Mouse (Mus musculus) hindbrain, embryonic 15.5 days (tissue): ENCODE measurements at regions not wholly inside any gene's neighbourhood (a gene's known extent, or its start where the extent isn't known, plus 50 kb on each side); places are given as distances from the start of the nearest gene placed in this dataset.

Source experiments
- ATAC-seq: fragments of 200-750 bp; cut with Nextera tagmentation; 2 replicates; pipeline ENCODE4 v1.8.0; 2017; ENCODE audit warnings: low read depth, moderate number of reproducible peaks, moderate TSS enrichment; ENCODE audit not compliant: low FRiP score
- H3K27ac ChIP-seq: fragments of 300-500 bp; sonication (generic); replicated peaks from 2 replicates; pipeline ENCODE4 v1.5.1; 2015; ENCODE audit warnings: mild to moderate bottlenecking, inconsistent platforms
- H3K27me3 ChIP-seq: fragments of 300-500 bp; sonication (generic); 2 replicates; pipeline ENCODE4 v1.6.1; 2015; ENCODE audit warnings: control low read depth, inconsistent platforms
- H3K36me3 ChIP-seq: fragments of 300-500 bp; sonication (generic); 2 replicates; pipeline ENCODE4 v1.6.1; 2015; ENCODE audit warnings: control low read depth, inconsistent platforms
- H3K4me1 ChIP-seq: fragments of 300-500 bp; sonication (generic); replicated peaks from 2 replicates; pipeline ENCODE4 v1.6.1; 2015; ENCODE audit warnings: control low read depth, inconsistent platforms
- H3K4me2 ChIP-seq: fragments of 300-500 bp; sonication (generic); 2 replicates; pipeline ENCODE4 v1.6.1; 2015; ENCODE audit warnings: moderate library complexity, mild to moderate bottlenecking, inconsistent platforms
- H3K4me3 ChIP-seq: fragments of 300-500 bp; sonication (generic); 2 replicates; pipeline ENCODE4 v1.5.1; 2015; ENCODE audit warnings: mild to moderate bottlenecking, inconsistent platforms
- H3K9ac ChIP-seq: fragments of 300-500 bp; sonication (generic); 2 replicates; pipeline ENCODE4 v1.6.1; 2015; ENCODE audit warnings: inconsistent platforms
- H3K9me3 ChIP-seq: fragments of 300-500 bp; sonication (generic); 2 replicates; pipeline ENCODE4 v1.6.1; 2016; ENCODE audit warnings: control low read depth, inconsistent platforms
- WGBS: fragments of 180-500 bp; shearing (Covaris S2); methylation state at CpG from one replicate; pipeline ENCODE4 v1.1.7; 2015; 5-methylcytosine and 5-hydroxymethylcytosine counted together

GRCm38 (mm10) chr9:41481611-41482266, 320.2 kb upstream of the Ubash3b start:
- Histone ChIP-seq H3K9me3 (no peaks in the 10 kb centered on the region), H3K9ac (no peak overlapping the region), H3K27ac (no peak overlapping the region), H3K27me3 (no peaks in the 10 kb centered on the region), H3K4me1 (peaks cover 5% of the 10 kb centered on the region; the same call in 1 of the 2 replicates), H3K36me3 (no peaks in the 10 kb centered on the region), H3K4me2 (no peak overlapping the region), H3K4me3 (no peak overlapping the region)
- WGBS = 89% methylated on average over 6 of the region's 6 CpGs
- no peak for ATAC-seq

- Histone ChIP-seq H3K27me3 (no peaks in the 10 kb centered on the region), H3K9me3 (no peaks in the 10 kb centered on the region), H3K4me1 (peaks cover 16% of the 10 kb centered on the region), H3K4me3 (no peak overlapping the region), H3K27ac (no peak overlapping the region), H3K36me3 (no peaks in the 10 kb centered on the region), H3K4me2 (no peak overlapping the region), H3K9ac (no peak overlapping the region)
- WGBS = 90% methylated on average over 13 of the region's 13 CpGs
- ATAC-seq = no peak
These were observed 318.6 kb upstream of the Ubash3b start for GRCm38 (mm10) chr9:41479854-41480749.

- H3K9ac ChIP-seq = no peak overlapping the region
- H3K4me2 ChIP-seq = no peak overlapping the region
- no peak overlapping the region for H3K4me3 ChIP-seq
- no peak for ATAC-seq
- H3K9me3 ChIP-seq = no peaks in the 10 kb centered on the region
- no peaks in the 10 kb centered on the region for H3K36me3 ChIP-seq
- H3K4me1 ChIP-seq = peaks cover 26% of the 10 kb centered on the region
- H3K27me3 ChIP-seq = no peaks in the 10 kb centered on the region
- no peak overlapping the region for H3K27ac ChIP-seq
- 95% methylated on average over 5 of the region's 5 CpGs for WGBS
These were observed 317.6 kb upstream of the Ubash3b start for GRCm38 (mm10) chr9:41479085-41479484.

- Histone ChIP-seq H3K4me3 (no peak overlapping the region), H3K36me3 (no peaks in the 10 kb centered on the region), H3K27me3 (no peaks in the 10 kb centered on the region), H3K4me2 (no peak overlapping the region), H3K9ac (no peak overlapping the region), H3K4me1 (peaks cover 34% of the 10 kb centered on the region), H3K9me3 (no peaks in the 10 kb centered on the region), H3K27ac (no peak overlapping the region; the same call in 1 of the 2 replicates)
- WGBS = 79% methylated on average over 7 of the region's 7 CpGs
- ATAC-seq = no peak
These were observed 316.8 kb upstream of the Ubash3b start for GRCm38 (mm10) chr9:41478106-41478848.

- H3K9ac ChIP-seq = peak overlapping the region; percentile 21; the same call in 1 of the 2 replicates
- peak overlapping the region; percentile 39 for H3K4me2 ChIP-seq
- no peaks in the 10 kb centered on the region for H3K27me3 ChIP-seq
- peaks cover 41% of the 10 kb centered on the region for H3K4me1 ChIP-seq
- peak overlapping the region; percentile 71 for H3K27ac ChIP-seq
- H3K36me3 ChIP-seq = no peaks in the 10 kb centered on the region
- peak overlapping the region; percentile 8; the same call in 1 of the 2 replicates for H3K4me3 ChIP-seq
- no peak for ATAC-seq
- WGBS = 72% methylated on average over 8 of the region's 8 CpGs
- no peaks in the 10 kb centered on the region for H3K9me3 ChIP-seq
These were observed 313.8 kb upstream of the Ubash3b start for GRCm38 (mm10) chr9:41475326-41475725.

GRCm38 (mm10) chr9:41474945-41475297, 313.4 kb upstream of the Ubash3b start:
- ATAC-seq = peak; percentile 20; the same call in 1 of the 2 replicates
- Histone ChIP-seq H3K4me3 (peak overlapping the region; percentile 8; the same call in 1 of the 2 replicates), H3K4me2 (peak overlapping the region; percentile 39), H3K4me1 (peaks cover 45% of the 10 kb centered on the region), H3K27me3 (no peaks in the 10 kb centered on the region), H3K9ac (peak overlapping the region; percentile 21; the same call in 1 of the 2 replicates), H3K27ac (peak overlapping the region; percentile 71), H3K9me3 (no peaks in the 10 kb centered on the region), H3K36me3 (no peaks in the 10 kb centered on the region)
- 59% methylated on average over 6 of the region's 6 CpGs for WGBS

- H3K4me1 ChIP-seq = peaks cover 49% of the 10 kb centered on the region
- no peaks in the 10 kb centered on the region for H3K36me3 ChIP-seq
- H3K4me2 ChIP-seq = peak overlapping the region; percentile 39
- H3K27ac ChIP-seq = peak overlapping the region; percentile 71
- no peak overlapping the region for H3K9ac ChIP-seq
- WGBS = 25% methylated on average over 11 of the region's 11 CpGs
- H3K4me3 ChIP-seq = peak overlapping the region; percentile 8; the same call in 1 of the 2 replicates
- no peaks in the 10 kb centered on the region for H3K27me3 ChIP-seq
- H3K9me3 ChIP-seq = no peaks in the 10 kb centered on the region
- peak; percentile 90 for ATAC-seq
These were observed 312.9 kb upstream of the Ubash3b start for GRCm38 (mm10) chr9:41474244-41474944.

- Histone ChIP-seq H3K36me3 (no peaks in the 10 kb centered on the region), H3K4me1 (peaks cover 49% of the 10 kb centered on the region), H3K9me3 (no peaks in the 10 kb centered on the region), H3K27ac (peak overlapping the region; percentile 71), H3K9ac (no peak overlapping the region), H3K4me3 (no peak overlapping the region), H3K4me2 (no peak overlapping the region), H3K27me3 (no peaks in the 10 kb centered on the region)
- WGBS = 83% methylated on average over 5 of the region's 5 CpGs
- ATAC-seq = no peak
These were observed 312.0 kb upstream of the Ubash3b start for GRCm38 (mm10) chr9:41473506-41473905.

- H3K4me3 ChIP-seq = no peak overlapping the region
- WGBS = 88% methylated on average over 3 of the region's 3 CpGs
These were observed 309.8 kb upstream of the Ubash3b start for GRCm38 (mm10) chr9:41471345-41471744.

GRCm38 (mm10) chr9:41470010-41470409, 308.5 kb upstream of the Ubash3b start:
- H3K4me2 ChIP-seq = no peak overlapping the region
- no peaks in the 10 kb centered on the region for H3K27me3 ChIP-seq
- ATAC-seq = no peak
- H3K36me3 ChIP-seq = no peaks in the 10 kb centered on the region
- H3K4me1 ChIP-seq = peaks cover 32% of the 10 kb centered on the region
- 43% methylated on average over 6 of the region's 6 CpGs for WGBS
- H3K9me3 ChIP-seq = no peaks in the 10 kb centered on the region
- H3K4me3 ChIP-seq = no peak overlapping the region
- H3K9ac ChIP-seq = no peak overlapping the region
- peak overlapping the region; percentile 66 for H3K27ac ChIP-seq

More at GRCm38 (mm10) chr9:41471345-41471744, 309.8 kb upstream of the Ubash3b start:
- ATAC-seq = no peak
- H3K9ac ChIP-seq = no peak overlapping the region
- peaks cover 44% of the 10 kb centered on the region for H3K4me1 ChIP-seq
- H3K4me2 ChIP-seq = no peak overlapping the region
- no peaks in the 10 kb centered on the region for H3K27me3 ChIP-seq
- no peaks in the 10 kb centered on the region for H3K9me3 ChIP-seq
- H3K36me3 ChIP-seq = no peaks in the 10 kb centered on the region
- H3K27ac ChIP-seq = no peak overlapping the region

GRCm38 (mm10) chr9:41469414-41469813, 307.9 kb upstream of the Ubash3b start:
- WGBS = 76% methylated on average over 5 of the region's 5 CpGs
- Histone ChIP-seq H3K9ac (no peak overlapping the region), H3K27ac (peak overlapping the region; percentile 66), H3K4me3 (no peak overlapping the region), H3K9me3 (no peaks in the 10 kb centered on the region), H3K36me3 (no peaks in the 10 kb centered on the region), H3K4me1 (peaks cover 27% of the 10 kb centered on the region), H3K4me2 (no peak overlapping the region), H3K27me3 (no peaks in the 10 kb centered on the region)
- no peak for ATAC-seq
